Mouse (Mus musculus): ENCODE measurements at regions not wholly inside any gene's neighbourhood (a gene's known extent, or its start where the extent isn't known, plus 50 kb on each side); places are given as distances from the start of the nearest gene placed in this dataset.

GRCm38 (mm10) chr16:93392024-93392675, 211.7 kb downstream of the Setd4 start:
- no peak for DNase-seq (ENCODE audit: low spot score)

GRCm38 (mm10) chr16:93387578-93388116, 216.2 kb downstream of the Setd4 start:
- no peak for DNase-seq (ENCODE audit: low spot score)

- DNase-seq (ENCODE audit: low spot score), result no peak
These were observed 219.8 kb downstream of the Setd4 start for GRCm38 (mm10) chr16:93384039-93384537.

- DNase-seq (ENCODE audit: low spot score), result no peak
These were observed 220.9 kb downstream of the Setd4 start for GRCm38 (mm10) chr16:93382945-93383344.

- no peak for DNase-seq (ENCODE audit: low spot score)
These were observed 222.9 kb downstream of the Setd4 start for GRCm38 (mm10) chr16:93380717-93381671.

- no peak for DNase-seq (ENCODE audit: low spot score)
These were observed 223.7 kb downstream of the Setd4 start for GRCm38 (mm10) chr16:93380117-93380516.

- no peak for DNase-seq (ENCODE audit: low spot score)
These were observed 224.3 kb downstream of the Setd4 start for GRCm38 (mm10) chr16:93379611-93380010.

- peak; percentile 15 for DNase-seq (ENCODE audit: low spot score)
These were observed 229.2 kb downstream of the Setd4 start for GRCm38 (mm10) chr16:93374669-93375068.

- DNase-seq (ENCODE audit: low spot score), result no peak
These were observed 234.1 kb downstream of the Setd4 start for GRCm38 (mm10) chr16:93369766-93370146.

- no peak for DNase-seq (ENCODE audit: low spot score)
These were observed 234.8 kb downstream of the Setd4 start for GRCm38 (mm10) chr16:93368824-93369765.

- no peak for DNase-seq (ENCODE audit: low spot score)
These were observed 235.9 kb downstream of the Setd4 start for GRCm38 (mm10) chr16:93367995-93368394.

- no peak for DNase-seq (ENCODE audit: low spot score)
These were observed 236.5 kb downstream of the Setd4 start for GRCm38 (mm10) chr16:93367246-93367805.

GRCm38 (mm10) chr16:93366383-93366941, 237.4 kb downstream of the Setd4 start:
- DNase-seq (ENCODE audit: low spot score), result no peak

GRCm38 (mm10) chr16:93365236-93365951, 238.5 kb downstream of the Setd4 start:
- DNase-seq (ENCODE audit: low spot score), result no peak

GRCm38 (mm10) chr16:93359772-93360171, 244.1 kb downstream of the Setd4 start:
- DNase-seq (ENCODE audit: low spot score), result no peak

- no peak for DNase-seq (ENCODE audit: low spot score)
These were observed 245.2 kb downstream of the Setd4 start for GRCm38 (mm10) chr16:93358613-93359012.

GRCm38 (mm10) chr16:93358166-93358565, 245.7 kb downstream of the Setd4 start:
- DNase-seq (ENCODE audit: low spot score), result no peak

GRCm38 (mm10) chr16:93355204-93355899, 248.5 kb downstream of the Setd4 start:
- no peak for DNase-seq (ENCODE audit: low spot score)

- no peak for DNase-seq (ENCODE audit: low spot score)
These were observed 249.9 kb downstream of the Setd4 start for GRCm38 (mm10) chr16:93353971-93354370.

GRCm38 (mm10) chr16:93344555-93344954, 259.3 kb downstream of the Setd4 start:
- no peak for DNase-seq (ENCODE audit: low spot score)

Measured in ovary, postnatal 14 days (tissue).